Mouse (Mus musculus): Measurements from ENCODE around the gene Pigs.

Gene Pigs

GRCm38 (mm10) chr11:78327634-78328511 lies at the start of gene Pigs:
Pigs (plus strand) TSS chr11:78328415.
- peak; percentile 92 to 93 for DNase-seq (ENCODE audit: low spot score in 2 of 2)

- no peak for DNase-seq (ENCODE audit: low spot score in 2 of 2)
Observed at GRCm38 (mm10) chr11:78278853-78279252, 49.4 kb upstream of the Pigs start.

GRCm38 (mm10) chr11:78279586-78279985 lies 48.6 kb upstream of the Pigs start:
- no peak for DNase-seq (ENCODE audit: low spot score in 2 of 2)

- no peak for DNase-seq (ENCODE audit: low spot score in 2 of 2)
Observed at GRCm38 (mm10) chr11:78289146-78289763, 39.0 kb upstream of the Pigs start.

GRCm38 (mm10) chr11:78290654-78291053 lies 37.6 kb upstream of the Pigs start, which contains the start of gene BC030499:
BC030499 (plus strand) TSS chr11:78290841.
- DNase-seq (ENCODE audit: low spot score in 2 of 2), result no peak

GRCm38 (mm10) chr11:78294585-78294984 lies 33.6 kb upstream of the Pigs start:
- DNase-seq (ENCODE audit: low spot score in 2 of 2), result no peak

GRCm38 (mm10) chr11:78300917-78301316 lies 27.3 kb upstream of the Pigs start:
- no peak for DNase-seq (ENCODE audit: low spot score in 2 of 2)

- peak; percentile 81 for DNase-seq (ENCODE audit: low spot score in 2 of 2)
Observed at GRCm38 (mm10) chr11:78301357-78302084, 26.7 kb upstream of the Pigs start, which contains the start of gene Spag5. Spag5 (plus strand) TSS chr11:78301529.

GRCm38 (mm10) chr11:78305272-78305671 lies 22.9 kb upstream of the Pigs start:
- no peak for DNase-seq (ENCODE audit: low spot score in 2 of 2)

GRCm38 (mm10) chr11:78310861-78311511 lies 17.2 kb upstream of the Pigs start:
- DNase-seq (ENCODE audit: low spot score in 2 of 2), result no peak

- no peak for DNase-seq (ENCODE audit: low spot score in 2 of 2)
Observed at GRCm38 (mm10) chr11:78313662-78314061, 14.6 kb upstream of the Pigs start.

- DNase-seq (ENCODE audit: low spot score in 2 of 2), result no peak
Observed at GRCm38 (mm10) chr11:78318411-78318810, 9.8 kb upstream of the Pigs start.

- no peak for DNase-seq (ENCODE audit: low spot score in 2 of 2)
Observed at GRCm38 (mm10) chr11:78322076-78322831, 6.0 kb upstream of the Pigs start.

GRCm38 (mm10) chr11:78322860-78323259 lies 5.4 kb upstream of the Pigs start, which contains the start of gene Aldoc:
Aldoc (plus strand) TSS chr11:78322968.
- peak; percentile 60 to 73 for DNase-seq (ENCODE audit: low spot score in 2 of 2)

GRCm38 (mm10) chr11:78324000-78324785 lies 4.0 kb upstream of the Pigs start:
- DNase-seq (ENCODE audit: low spot score in 2 of 2), result no peak

- DNase-seq (ENCODE audit: low spot score in 2 of 2), result no peak
Observed at GRCm38 (mm10) chr11:78324965-78325364, 3.2 kb upstream of the Pigs start.

GRCm38 (mm10) chr11:78327215-78327614 lies 1.0 kb upstream of the Pigs start:
- DNase-seq (ENCODE audit: low spot score in 2 of 2), result no peak

- DNase-seq (ENCODE audit: low spot score in 2 of 2), result no peak
Observed at GRCm38 (mm10) chr11:78328512-78329056, 369 bp downstream of the Pigs start.

GRCm38 (mm10) chr11:78332676-78333075 lies 4.5 kb downstream of the Pigs start:
- no peak for DNase-seq (ENCODE audit: low spot score in 2 of 2)

GRCm38 (mm10) chr11:78333992-78334391 lies 5.8 kb downstream of the Pigs start:
- no peak for DNase-seq (ENCODE audit: low spot score in 2 of 2)

Measured in urinary bladder, adult 18-20 months (tissue).